Mouse (Mus musculus): ENCODE measurements around the gene Cdh13. TPM values are rescaled to one million over a fixed set of nuclear protein-coding genes. Genes with fewer than 3 reads are reported as not detected.

Gene Cdh13
- total RNA-seq, 2 experiments from 2014 or later = 40.7 to 43.8 TPM

DNA sequence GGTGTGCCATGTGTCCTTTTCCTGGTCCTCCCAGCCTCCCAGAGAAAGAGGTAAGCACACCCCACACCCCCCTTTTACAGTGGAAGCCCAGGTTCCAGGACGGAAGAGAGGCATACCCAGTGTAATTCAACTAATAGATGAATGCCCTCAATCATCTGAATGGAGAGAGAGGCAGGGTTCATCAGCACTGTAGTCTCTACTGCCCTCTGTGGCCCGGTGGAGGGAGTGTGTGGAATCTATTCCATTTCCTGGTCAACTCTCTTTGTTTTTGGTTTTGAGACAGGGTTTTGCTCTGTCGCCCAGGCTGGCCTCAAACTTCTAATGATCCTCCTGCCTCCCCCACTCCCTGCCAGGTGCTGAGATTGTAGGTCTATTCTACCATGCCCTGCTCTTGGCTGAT lies 159.8 kb downstream of the Cdh13 start:
- DNase-seq (ENCODE audit: low spot score in 2 of 2) = peak in 1 of 2 experiments; percentile 47

DNA sequence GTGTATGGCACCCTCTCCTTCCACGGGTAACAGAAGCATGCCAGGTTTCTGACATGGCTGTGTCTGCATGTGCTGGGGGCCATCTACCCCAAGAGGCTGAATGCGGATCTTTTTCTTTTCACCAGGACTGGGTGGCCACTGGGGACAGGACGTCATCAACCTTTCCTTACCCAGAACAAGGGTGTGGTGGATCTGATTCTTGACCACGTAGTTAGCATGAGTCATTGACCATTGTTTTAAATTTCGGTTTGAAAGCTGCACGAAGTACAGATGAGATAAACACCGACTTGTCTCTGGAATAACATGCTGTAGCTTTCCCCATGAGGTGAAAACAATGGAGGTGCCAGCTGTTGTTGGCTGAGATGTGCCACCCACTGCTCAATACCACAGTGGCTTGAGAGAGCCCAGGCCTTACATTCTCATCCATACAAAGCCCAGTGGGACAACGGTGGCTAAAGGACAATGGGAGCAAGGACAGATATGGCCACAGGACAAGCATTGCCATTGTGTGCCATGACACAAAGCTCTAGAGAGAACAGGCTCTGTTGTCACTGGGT lies 161.2 kb downstream of the Cdh13 start:
- DNase-seq (ENCODE audit: low spot score in 2 of 2) = no peak

DNA sequence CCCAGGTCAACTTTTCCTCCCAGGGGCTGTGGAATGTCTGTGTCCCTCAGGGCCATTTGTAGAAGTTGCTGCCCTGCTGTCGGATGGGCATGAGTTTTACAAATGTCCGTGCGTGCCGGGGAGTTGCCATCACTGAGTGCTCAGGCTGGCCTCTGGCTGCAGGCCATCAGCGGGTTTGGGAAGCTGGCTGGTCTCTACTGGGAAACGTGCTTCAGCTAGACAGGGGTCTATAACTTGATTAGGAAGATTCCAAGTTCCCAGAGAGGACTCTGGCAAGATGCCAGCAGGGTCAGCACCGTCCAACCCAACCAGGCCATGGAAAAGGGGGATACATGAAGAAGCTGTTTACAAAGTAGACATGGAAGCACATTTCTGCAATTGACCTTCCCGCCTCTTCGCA lies 163.0 kb downstream of the Cdh13 start:
- DNase-seq (ENCODE audit: low spot score in 2 of 2) = no peak

DNA sequence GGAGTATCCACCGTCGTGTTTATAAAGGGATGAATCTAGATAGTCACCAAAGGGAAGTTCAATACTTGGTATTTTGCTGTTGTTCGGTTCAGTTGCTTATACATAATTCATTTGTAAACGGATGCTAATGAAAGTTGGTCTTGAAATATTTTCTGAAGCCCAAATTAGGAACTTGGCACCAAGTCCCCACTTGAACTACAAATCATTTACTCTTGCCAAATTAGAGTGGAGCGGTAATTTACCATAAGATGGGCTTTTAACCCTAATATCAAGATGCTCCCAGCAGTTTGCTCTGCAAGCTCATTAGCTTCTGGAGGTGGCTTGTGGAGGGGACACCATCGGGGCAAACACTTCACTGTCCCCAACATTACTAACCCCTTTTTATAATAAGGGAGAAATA lies 164.5 kb downstream of the Cdh13 start:
- no peak for DNase-seq (ENCODE audit: low spot score in 2 of 2)

DNA sequence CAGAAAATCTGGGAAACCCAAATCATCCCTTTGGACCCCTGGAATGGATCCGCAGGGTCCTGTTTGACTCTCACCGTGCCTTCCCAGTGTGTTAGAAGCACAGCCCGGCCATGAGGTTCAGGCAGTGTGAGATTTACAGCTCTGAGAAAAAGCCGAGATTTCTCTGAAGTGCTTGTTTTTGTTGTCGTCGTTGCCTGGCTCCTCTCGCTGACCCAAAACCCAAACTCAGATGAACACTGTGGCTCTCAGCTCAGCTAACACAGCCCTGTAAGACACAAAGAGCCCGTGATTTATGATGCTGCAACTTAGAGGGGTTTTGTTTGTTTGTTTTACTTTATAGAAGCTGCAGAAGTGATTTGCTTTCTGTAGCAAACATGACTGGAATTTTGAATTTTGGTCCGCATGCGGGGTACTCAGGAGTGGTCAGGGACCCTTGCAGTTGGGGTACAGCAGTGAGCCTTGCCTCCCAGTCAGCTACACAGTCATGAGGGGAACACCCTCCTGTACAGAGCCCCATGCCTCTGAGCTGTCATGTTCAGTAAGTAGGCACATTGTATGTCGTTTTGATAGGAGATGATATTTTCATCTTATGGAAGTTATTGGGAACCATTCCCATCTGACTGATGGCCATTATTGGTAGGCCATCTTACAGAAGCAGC lies 169.0 kb downstream of the Cdh13 start:
- no peak for DNase-seq (ENCODE audit: low spot score in 2 of 2)

DNA sequence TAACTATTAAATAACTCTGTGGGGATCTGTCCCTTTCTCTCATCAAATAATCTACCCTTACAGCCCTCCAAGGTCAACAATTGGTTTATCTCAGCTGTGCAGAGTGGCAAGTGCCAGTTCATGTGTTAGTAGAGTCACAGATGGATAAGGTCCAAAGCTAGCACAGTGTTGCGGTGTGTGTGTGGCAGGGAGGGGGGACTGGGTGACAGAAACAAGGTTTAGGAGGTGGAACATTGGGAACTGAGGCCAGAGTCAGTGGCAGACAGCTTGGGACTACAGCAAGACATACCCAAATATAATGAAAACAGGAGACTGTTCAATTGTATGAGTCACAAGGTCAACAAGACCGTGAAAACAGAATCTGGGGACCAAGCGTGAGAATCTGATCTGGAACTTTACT lies 171.7 kb downstream of the Cdh13 start:
- DNase-seq (ENCODE audit: low spot score in 2 of 2) = no peak

DNA sequence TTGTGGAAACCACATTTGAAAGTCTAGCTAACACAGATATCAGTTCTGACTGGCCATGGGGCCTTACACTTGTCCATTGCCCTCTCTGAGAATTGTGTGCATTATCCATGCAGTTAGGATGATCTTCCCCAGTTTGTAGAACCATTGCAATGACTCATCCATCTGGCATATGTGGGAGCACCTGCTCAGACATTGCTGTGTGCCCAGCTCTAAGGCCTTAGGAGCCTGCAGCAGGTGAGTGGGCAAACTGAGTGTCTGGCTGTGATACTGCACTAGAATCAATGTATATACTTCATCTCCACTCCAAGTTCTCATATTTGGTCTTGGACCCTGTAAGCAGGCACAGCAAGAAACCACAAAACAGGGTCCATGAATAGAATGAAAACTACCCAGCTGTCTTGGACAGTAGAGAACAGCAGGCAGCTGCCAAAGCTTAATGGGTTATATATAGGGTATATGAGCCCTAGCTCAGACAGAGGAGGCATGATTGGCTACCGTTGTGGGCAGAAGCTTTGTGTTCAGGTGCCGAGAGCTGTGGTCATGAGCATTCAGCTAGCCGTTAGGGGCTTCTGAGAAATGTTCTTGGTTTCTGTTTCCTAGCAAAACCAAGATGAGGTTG lies 181.9 kb downstream of the Cdh13 start:
- DNase-seq (ENCODE audit: low spot score in 2 of 2) = no peak

DNA sequence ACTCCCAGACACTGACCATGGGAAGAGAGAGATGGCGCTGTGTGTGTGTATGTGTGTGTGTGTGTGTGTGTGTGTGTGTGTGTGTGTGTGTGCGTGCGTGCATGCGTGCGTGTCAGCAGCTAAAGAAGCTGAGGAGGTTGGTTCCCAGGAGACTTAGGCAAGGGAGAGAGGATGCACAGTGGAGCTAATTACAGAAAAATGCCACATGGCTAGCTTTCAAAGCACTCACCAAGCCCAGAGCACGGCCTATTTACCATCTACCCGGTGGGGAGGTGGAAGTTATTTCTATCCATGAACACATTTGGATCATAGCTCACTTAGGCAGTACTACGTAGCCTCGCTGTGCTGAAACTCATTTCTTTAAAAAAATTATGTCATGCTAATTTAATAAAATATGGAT lies 194.1 kb downstream of the Cdh13 start:
- no peak for DNase-seq (ENCODE audit: low spot score in 2 of 2)

DNA sequence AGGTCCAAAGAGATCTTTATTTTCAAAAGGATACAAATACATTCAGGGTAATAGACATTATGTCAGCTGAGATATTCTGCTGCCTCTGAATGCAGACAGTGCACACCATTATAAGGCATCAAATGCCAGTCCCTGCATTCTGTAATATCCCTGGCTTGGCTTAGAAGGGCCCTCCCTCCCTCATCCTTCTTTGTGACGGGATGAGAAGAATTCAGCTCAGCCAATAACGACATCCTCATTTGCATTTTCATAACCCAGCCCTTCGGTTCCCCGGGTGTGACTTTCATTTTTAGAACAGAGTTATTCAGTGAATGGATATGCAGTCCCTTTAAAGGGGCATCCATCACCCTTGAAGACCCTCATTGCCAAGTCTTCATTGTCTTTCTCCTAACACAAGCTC lies 205.2 kb downstream of the Cdh13 start:
- peak in 1 of 2 experiments; percentile 23 for DNase-seq (ENCODE audit: low spot score in 2 of 2)

DNA sequence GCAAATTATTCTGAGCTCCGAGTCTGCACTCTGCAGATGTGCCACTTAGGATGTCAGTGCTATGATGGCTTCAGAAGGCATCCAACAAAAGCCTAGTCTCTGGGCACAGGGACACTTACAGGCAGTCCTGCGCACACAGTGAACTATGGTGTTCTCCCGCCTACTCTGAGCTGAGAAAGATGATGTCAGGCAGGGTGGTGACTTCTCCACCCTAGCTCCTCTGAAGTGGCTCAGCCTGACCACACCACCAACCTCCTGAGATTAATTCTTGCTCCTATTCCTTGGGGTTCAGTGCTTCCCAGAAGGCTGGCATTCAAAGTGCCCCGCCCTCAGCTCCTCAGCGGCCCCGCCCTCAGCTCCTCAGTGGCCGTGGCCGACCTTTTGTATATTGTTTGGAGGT lies 219.0 kb downstream of the Cdh13 start:
- no peak for DNase-seq (ENCODE audit: low spot score in 2 of 2)

DNA sequence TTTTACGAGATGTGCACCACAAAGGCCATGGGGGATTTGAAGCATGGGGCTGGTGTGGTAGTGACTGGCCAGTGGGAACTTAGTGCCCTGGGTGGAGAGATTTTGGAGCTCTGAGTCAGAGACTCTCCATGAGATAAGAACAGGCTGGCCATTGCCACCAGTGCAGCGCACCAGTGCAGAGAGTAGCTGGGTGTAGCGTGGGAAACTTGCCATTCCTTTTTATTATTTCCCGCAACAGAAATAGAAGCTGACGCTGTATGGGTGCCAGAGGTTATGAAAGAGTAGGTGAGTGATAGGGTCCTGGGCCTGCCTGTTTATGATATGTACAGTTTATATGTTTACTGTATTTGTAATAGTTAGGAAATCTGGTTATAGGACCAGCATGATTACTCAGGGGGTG lies 225.9 kb downstream of the Cdh13 start:
- DNase-seq (ENCODE audit: low spot score in 2 of 2) = no peak

DNA sequence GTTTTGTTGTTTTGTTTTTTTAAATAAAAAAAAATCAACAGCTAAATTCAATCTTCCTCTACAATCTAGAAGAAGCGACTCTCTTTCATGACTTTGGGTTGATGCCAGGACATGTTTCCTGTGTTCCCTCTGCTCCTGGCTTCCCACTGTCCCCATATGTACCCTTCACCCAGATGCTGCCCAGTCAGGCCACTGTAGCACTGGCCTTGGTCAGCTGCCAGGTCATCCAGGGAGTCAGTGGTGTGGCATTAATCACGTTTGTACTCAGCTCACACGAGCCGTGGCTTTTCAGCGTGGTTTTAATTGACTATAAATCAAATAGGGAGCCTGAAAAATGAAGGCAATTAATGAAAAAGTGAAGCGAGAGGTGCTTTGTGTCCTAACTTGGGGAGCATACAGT lies 229.7 kb downstream of the Cdh13 start:
- DNase-seq (ENCODE audit: low spot score in 2 of 2) = no peak

DNA sequence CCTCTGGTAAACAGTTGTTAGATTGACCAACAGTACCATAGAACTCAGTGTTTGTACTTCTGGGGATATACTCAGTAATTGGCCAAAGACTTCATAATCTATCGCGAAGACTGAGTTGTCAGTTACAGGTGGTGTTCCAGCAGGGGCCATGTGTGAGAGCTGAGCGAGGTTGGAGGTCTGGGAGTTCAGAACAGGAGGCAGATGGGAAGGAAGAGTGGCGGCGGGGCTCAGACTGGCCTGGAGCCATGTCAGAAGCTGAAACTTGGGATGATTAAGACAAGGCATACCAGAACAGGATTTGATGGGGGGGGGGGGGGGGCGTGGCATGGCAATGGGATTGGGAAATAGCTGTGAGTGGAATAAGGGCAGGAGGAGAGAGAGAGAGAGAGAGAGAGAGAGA lies 232.1 kb downstream of the Cdh13 start:
- DNase-seq (ENCODE audit: low spot score in 2 of 2) = no peak

DNA sequence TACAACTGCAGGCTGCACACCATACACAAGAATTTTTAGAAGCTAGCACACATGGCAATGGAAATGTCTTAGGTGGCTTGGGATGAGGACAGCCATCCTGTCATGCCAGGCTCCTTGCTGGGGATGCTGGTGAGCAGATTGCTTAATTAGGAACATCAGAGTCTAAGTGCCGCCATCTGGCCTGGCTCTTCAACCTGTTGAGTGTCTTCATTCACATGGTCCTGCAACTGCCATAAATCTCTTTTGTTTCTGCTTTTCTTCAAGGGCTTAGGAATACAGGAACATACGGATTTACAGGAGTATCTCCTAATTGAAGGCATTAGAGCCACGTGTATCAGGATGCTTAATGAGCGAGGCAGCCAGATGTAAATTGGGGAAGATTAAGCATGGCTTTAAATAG lies 233.5 kb downstream of the Cdh13 start:
- DNase-seq (ENCODE audit: low spot score in 2 of 2) = peak in 1 of 2 experiments; percentile 42

DNA sequence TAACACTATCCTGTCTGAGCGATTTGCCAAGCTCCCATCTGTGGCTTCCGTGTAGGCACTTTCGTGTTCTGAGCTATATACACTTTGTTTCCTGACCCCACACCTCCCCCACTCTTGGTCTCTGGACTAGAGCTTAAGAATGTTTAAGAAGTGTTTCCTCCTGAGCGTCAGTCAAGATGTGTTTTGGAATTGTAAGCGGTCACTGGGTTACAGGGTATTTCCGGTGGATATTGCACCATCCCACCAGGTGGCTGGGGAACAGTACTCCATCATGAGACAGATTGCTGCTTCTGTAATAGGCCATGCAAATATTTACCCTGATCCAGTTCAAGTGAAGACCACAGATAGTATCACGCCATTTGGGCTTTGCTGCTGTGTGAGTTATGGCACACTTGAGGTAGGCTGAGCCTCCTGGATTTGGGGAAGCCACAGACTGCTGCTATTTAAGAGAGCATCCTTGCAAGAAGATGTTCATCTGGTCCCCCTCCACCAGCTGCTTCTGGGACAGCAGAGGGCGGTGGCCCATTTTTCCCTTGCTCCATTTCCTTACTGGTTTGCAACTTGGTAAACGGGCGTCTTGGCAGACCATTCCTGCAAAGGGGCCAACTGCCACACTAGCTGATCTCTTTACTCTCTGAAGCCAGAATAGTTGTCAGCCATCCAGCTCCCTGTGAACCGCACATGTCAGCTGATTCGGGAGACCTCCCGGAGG lies 234.7 kb downstream of the Cdh13 start:
- peak; percentile 19 to 45 for DNase-seq (ENCODE audit: low spot score in 2 of 2)

DNA sequence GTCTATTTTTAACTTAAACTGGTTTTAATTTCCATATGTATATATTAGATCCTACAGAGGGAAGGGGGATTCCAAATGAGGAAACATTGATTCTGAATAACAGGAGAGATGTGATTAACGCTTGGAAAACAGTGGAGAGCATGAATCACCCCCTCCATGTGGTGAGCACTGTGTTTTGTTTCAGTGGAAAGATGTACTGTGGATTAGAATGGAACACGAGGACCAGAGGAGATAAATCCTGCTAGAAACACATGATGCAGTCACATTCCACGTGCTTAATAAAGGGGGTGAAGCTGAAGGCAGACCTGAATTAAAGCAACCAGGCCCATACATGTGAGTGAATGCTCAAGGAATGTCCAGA lies 235.2 kb downstream of the Cdh13 start:
- DNase-seq (ENCODE audit: low spot score in 2 of 2) = peak in 1 of 2 experiments; percentile 49

DNA sequence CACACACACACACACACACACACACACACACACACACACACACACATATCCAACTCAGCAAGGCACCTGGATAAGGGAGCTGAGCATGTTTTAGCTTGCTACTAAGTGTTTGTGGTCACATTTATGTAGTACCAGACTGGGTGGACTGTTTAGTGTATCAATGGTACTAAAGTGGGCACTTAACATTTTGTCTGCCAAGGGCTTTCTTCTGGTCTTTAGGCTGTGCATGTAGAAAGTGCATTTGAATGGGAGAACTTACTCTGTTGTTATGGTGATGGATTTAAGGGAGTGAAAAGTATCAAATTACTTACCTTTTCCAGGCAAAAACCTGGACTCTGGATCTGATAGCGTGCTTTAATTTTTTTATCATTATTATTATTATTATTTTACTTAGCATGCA lies 240.4 kb downstream of the Cdh13 start:
- DNase-seq (ENCODE audit: low spot score in 2 of 2) = no peak

DNA sequence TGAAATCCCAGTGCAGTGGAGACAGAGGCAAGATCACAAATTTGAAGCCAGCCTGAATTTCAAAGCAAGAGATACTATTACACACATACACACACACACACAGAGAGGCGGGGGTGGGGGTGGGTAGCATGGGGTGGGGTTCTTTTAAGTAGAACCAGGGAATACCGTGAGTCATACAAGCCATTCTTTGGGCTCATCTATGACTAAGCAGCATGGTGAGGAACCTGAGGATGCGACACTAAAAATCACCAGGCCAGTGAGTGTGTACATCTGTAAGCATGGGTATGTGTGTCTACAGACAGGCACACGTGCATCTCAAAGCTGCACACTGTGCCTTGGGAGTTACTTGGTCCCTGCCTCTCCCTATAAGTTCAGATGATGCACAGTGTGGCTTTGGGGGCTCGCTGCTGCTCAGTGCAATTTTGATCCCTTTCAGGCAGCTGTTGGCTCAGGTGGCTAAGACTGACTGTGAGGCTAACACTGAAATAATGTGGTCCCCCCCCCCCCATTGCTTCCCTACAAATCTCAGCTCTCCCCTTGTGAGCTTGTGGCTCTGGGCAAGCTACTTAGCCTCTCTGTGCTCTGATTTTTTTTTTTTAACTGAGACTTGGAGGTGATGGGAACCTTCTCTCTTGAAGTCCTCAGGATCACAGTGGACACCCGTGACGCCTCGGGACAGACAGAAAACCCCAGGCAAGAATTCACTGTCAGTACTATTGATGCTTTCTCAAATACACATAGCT lies 255.5 kb downstream of the Cdh13 start:
- DNase-seq (ENCODE audit: low spot score in 2 of 2) = no peak

DNA sequence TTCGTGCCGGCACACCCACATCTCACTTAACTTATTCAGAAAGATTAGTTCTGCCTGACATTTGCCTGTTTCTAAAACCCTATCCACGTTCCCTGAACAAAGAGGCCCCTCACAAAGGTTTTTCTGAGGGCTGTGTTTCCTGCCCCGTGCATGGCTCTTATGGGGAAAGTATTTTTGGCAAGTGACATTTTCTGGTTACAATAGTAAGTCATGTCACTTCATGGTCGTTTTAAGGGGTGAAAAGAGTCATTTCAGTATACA lies 256.0 kb downstream of the Cdh13 start:
- no peak for DNase-seq (ENCODE audit: low spot score in 2 of 2)

DNA sequence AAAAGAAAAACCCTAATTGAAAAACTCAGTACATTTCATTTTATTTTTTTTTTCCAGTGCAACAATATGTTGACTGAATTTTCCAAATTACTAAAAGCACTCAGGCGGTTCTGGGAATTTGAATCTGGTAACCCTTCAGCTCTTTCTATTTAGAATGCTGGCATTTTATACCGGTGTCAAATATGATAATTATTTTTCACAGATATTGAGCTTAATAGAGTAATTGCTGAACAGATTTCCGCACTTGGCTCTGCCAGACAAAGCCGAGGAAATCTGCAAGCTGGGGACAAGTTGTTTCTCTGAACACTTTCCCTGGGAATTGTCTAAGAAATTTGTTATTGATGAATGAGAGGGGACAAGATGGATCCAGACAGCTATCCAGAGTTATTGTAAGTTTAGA lies 256.4 kb downstream of the Cdh13 start:
- DNase-seq (ENCODE audit: low spot score in 2 of 2) = peak in 1 of 2 experiments; percentile 55

DNA sequence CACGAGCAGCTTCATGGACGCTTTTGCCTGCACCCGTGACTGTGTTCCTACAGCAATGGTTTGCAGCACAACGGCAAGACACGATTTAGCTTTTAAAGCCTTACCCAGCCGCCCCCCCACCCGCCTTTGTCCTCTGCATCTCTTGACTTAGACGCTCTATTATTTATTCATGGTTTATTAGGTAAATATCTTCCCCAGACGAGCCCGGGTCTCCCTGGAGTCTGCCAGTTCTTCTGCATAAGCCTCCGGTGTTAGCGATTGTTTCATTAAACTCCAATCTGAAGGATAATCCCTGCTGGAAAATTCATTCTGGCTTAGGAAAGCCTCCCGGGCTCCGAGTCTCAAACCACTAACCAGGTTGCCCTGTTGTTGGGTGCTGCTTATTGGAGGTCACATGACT lies 268.9 kb downstream of the Cdh13 start:
- DNase-seq (ENCODE audit: low spot score in 2 of 2) = no peak

DNA sequence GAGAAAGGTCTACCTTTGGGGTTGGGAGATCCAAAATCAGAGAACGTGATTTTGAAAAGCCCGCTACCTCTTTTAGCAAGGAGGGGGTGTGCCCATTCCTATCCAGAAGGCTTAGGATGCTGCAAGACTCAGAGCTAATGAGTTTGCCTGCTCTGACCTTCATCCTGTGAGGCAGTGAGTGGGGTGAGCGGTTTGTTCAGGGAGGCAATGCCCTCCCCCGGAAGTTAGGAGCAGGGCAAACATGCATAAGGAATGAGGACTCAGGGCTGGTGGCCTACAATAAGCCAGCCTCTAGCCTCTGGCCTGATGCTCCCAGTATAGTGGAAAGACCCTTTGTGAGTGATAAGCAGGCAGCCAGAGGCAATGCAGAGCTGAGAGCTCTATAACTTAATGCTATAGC lies 269.3 kb downstream of the Cdh13 start:
- DNase-seq (ENCODE audit: low spot score in 2 of 2) = no peak

Data from layer of hippocampus, adult 18-20 months (tissue).